In genomic region chr14:45387480-45387879, GRCm38 (mm10) we compare ENCODE assay signal across 8 mouse cellular contexts. TPM values are rescaled to one million over a fixed set of nuclear protein-coding genes. Genes with fewer than 3 reads are reported as not detected.
DNase-seq lines count a peak whose midpoint lies in the region; ATAC-seq and TF ChIP-seq lines count a peak whose summit lies in the region.

No protein-coding gene starts in this region.

- peaks cover 2% of the 10 kb centered on the region; the same call in 1 of the 2 replicates for H3K36me3 ChIP-seq in heart, embryonic 11.5 days (ENCODE audit: control insufficient read depth, insufficient read depth, low read length)
- H3K36me3 ChIP-seq in hindbrain, embryonic 12.5 days = no peaks in the 10 kb centered on the region
- 0 out of 2 replicates have a peak, but pooled peaks cover 2% of the 10 kb centered on the region for H3K36me3 ChIP-seq in liver, postnatal 0 days (replicated peaks; ENCODE audit: insufficient read depth, low read length)

- H3K4me2 ChIP-seq in heart, embryonic 11.5 days = peak overlapping the region; percentile 82
- H3K4me2 ChIP-seq in hindbrain, embryonic 12.5 days (replicated peaks) = peak overlapping the region; percentile 77
- peak overlapping the region; percentile 94 for H3K4me2 ChIP-seq in liver, postnatal 0 days (ENCODE audit: low read depth, low read length)

- peak overlapping the region; percentile 81 for H3K4me3 ChIP-seq in heart, embryonic 11.5 days (ENCODE audit: low read depth, low read length)
- peak overlapping the region; percentile 83 for H3K4me3 ChIP-seq in hindbrain, embryonic 12.5 days
- H3K4me3 ChIP-seq in liver, postnatal 0 days (ENCODE audit: low read depth, low read length) = peak overlapping the region; percentile 86

- no peaks in the 10 kb centered on the region for H3K27me3 ChIP-seq in heart, embryonic 11.5 days (ENCODE audit: control insufficient read depth, insufficient read depth, low read length)
- no peaks in the 10 kb centered on the region for H3K27me3 ChIP-seq in hindbrain, embryonic 12.5 days
- no peaks in the 10 kb centered on the region for H3K27me3 ChIP-seq in liver, postnatal 0 days (ENCODE audit: insufficient read depth, low read length)

- DNase-seq in heart, adult 9 months (ENCODE audit: low spot score in 2 of 2) = no peak
- DNase-seq in MN1 (ENCODE audit: low spot score) = peak; percentile 40
- no peak for DNase-seq in liver, postnatal 0 days
- DNase-seq in ovary, postnatal 10 days (ENCODE audit: low spot score) = no peak
- no peak for DNase-seq in left cerebral cortex, postnatal 10 days (ENCODE audit: extremely low spot score in 1 of 2, low spot score in 2 of 2)
- no peak for DNase-seq in spleen, adult 18-20 months

- intact Hi-C loops in left cerebral cortex, postnatal 10 days (cut with DNase I) = no loop called here

- no peaks in the 10 kb centered on the region for H3K9me3 ChIP-seq in heart, embryonic 11.5 days (replicated peaks; ENCODE audit: control insufficient read depth, low read length)
- no peaks in the 10 kb centered on the region for H3K9me3 ChIP-seq in hindbrain, embryonic 12.5 days (replicated peaks)
- H3K9me3 ChIP-seq in liver, postnatal 0 days (ENCODE audit: low read length) = no peaks in the 10 kb centered on the region

- H3K27ac ChIP-seq in heart, embryonic 11.5 days (ENCODE audit: low read depth, low read length) = no peak overlapping the region
- no peak overlapping the region for H3K27ac ChIP-seq in hindbrain, embryonic 12.5 days
- peak overlapping the region; percentile 99 for H3K27ac ChIP-seq in liver, postnatal 0 days (ENCODE audit: low read depth)

- H3K9ac ChIP-seq in heart, embryonic 11.5 days (ENCODE audit: low read depth, low read length) = no peak overlapping the region
- no peak overlapping the region for H3K9ac ChIP-seq in hindbrain, embryonic 12.5 days
- peak overlapping the region; percentile 93 for H3K9ac ChIP-seq in liver, postnatal 0 days (replicated peaks)

- TF ChIP-seq EP300 in liver, postnatal 0 days (IDR thresholded peaks at IDR 0.05; ENCODE audit: low read depth) = peak; percentile 73

- no peak for TF ChIP-seq CTCF in liver, postnatal 0 days (IDR thresholded peaks at IDR 0.05; ENCODE audit: low read depth)

- ATAC-seq in heart, embryonic 11.5 days (replicated peaks; ENCODE audit: insufficient number of reproducible peaks, low FRiP score, low TSS enrichment) = no peak
- no peak for ATAC-seq in hindbrain, embryonic 12.5 days (ENCODE audit: low FRiP score)
- peak; percentile 63 for ATAC-seq in liver, postnatal 0 days

- 20% methylated on average over 2 of the region's 2 CpGs for WGBS in heart, embryonic 11.5 days (ENCODE audit: insufficient replicate concordance)
- WGBS in hindbrain, embryonic 12.5 days = 19% methylated on average over 2 of the region's 2 CpGs
- WGBS in liver, postnatal 0 days (ENCODE audit: insufficient replicate concordance) = 8% methylated on average over 2 of the region's 2 CpGs

- H3K4me1 ChIP-seq in heart, embryonic 11.5 days (ENCODE audit: control insufficient read depth, insufficient read depth, low read length) = peaks cover 8% of the 10 kb centered on the region
- H3K4me1 ChIP-seq in hindbrain, embryonic 12.5 days = peaks cover 9% of the 10 kb centered on the region
- H3K4me1 ChIP-seq in liver, postnatal 0 days (ENCODE audit: insufficient read depth) = peaks cover 9% of the 10 kb centered on the region

RNA-seq across cellular contexts. Expression of gene Gnpnat1, which starts 17.2 kb away (rescaled TPM):
- polyA plus RNA-seq in heart, embryonic 11.5 days (2014; fragmentation: Nextera tagmentation; extraction: Ambion mirVana) = 36.8 and 38.0 TPM in 2 replicates
- polyA plus RNA-seq in hindbrain, embryonic 12.5 days (2016; fragmentation: Nextera tagmentation; extraction: Ambion mirVana) = 36.5 and 39.1 TPM in 2 replicates
- polyA plus RNA-seq in liver, postnatal 0 days (2015; fragmentation: Nextera tagmentation; extraction: Ambion mirVana) = 64.4 and 86.3 TPM in 2 replicates
- total RNA-seq in left cerebral cortex, postnatal 10 days (2021) = 10 to 100 TPM; 13.0 to 16.3 TPM

RNA-seq across cellular contexts. Expression of gene Styx, which starts 36.6 kb away (rescaled TPM):
- polyA plus RNA-seq in heart, embryonic 11.5 days (2014; fragmentation: Nextera tagmentation; extraction: Ambion mirVana) = 44.3 and 52.1 TPM in 2 replicates
- 46.2 and 58.4 TPM in 2 replicates for polyA plus RNA-seq in hindbrain, embryonic 12.5 days (2016; fragmentation: Nextera tagmentation; extraction: Ambion mirVana)
- 18.1 and 21.8 TPM in 2 replicates for polyA plus RNA-seq in liver, postnatal 0 days (2015; fragmentation: Nextera tagmentation; extraction: Ambion mirVana)
- total RNA-seq in left cerebral cortex, postnatal 10 days (2021) = 10 to 100 TPM; 15.2 to 22.0 TPM

RNA-seq across cellular contexts. Expression of gene Psmc6, which starts 57.9 kb away (rescaled TPM):
- 142 and 148 TPM in 2 replicates for polyA plus RNA-seq in heart, embryonic 11.5 days (2014; fragmentation: Nextera tagmentation; extraction: Ambion mirVana)
- polyA plus RNA-seq in hindbrain, embryonic 12.5 days (2016; fragmentation: Nextera tagmentation; extraction: Ambion mirVana) = 197 and 206 TPM in 2 replicates
- 58.8 and 65.1 TPM in 2 replicates for polyA plus RNA-seq in liver, postnatal 0 days (2015; fragmentation: Nextera tagmentation; extraction: Ambion mirVana)
- total RNA-seq in left cerebral cortex, postnatal 10 days (2021) = 100 to 1,000 TPM; 109 to 111 TPM
